Mouse (Mus musculus) right cerebral cortex, postnatal 10 days (tissue): Measurements from ENCODE around the gene Lyrm7.

Experiments used
- DNase-seq, 2 experiments: peaks; one replicate each; pipeline ENCODE4 v3.0.0; 2021; ENCODE audit warnings: low spot score in 2 of 2

The Lyrm7 gene

GRCm38 (mm10) chr11:54801791-54802558 lies 58.7 kb downstream of the Lyrm7 start:
- peak; percentile 41 to 58 for DNase-seq

DNA sequence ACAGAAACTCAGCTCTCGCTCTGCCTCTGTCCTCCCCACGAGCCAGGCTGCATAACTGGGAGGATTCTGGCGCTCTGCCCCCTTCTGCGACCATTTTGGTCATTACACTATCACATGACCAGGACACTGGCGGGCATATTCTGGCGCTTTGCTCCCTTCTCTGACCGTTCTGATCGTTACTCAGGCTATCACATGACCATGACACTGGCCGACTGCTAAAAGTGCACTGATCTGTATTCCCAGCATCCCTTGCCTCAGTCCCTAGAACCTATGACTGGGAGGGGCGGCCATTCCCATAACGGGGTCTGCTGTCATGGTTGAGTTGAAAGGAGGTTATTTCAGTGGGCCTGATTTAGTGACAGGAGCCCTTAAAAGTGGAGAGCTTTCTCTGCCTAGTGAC lies 64.2 kb downstream of the Lyrm7 start:
- DNase-seq, result peak in 1 of 2 experiments; percentile 31

DNA sequence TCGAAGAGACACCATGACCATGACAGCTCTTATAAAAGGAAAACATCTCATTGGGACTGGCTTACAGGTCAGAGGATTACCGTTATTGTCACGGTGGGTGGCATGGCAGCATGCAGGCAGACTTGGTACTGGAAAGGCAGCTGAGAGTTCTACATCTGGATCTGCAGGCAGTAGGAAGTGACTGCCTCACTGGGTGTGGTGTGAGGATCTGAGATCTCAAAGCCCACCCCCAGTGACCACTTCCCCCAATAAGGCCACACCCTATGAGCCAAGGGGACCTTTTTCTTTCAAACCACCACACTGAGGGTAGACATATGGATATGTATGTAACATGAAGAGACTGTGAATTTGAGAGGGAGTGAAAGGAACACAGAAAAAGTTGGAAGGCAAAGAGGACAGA lies 66.0 kb downstream of the Lyrm7 start:
- DNase-seq, result no peak

DNA sequence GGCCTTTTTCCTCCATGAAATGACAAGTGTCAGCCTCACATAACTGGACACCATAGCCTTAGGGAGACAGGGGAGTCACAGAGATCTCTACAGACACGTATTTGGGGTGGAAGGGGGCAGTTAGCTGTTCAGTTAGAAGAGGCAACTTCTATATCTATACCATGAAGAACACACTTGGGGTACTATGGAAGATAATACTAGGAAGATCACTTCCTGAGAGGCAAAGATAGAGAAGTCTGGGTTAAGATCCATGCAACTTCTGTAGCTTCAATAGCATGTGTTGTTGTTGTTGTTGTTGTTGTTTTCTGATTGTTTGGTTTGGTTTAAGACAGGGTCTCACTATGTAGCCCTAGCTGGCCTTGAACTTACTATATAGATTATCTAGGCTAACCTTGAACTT lies 67.5 kb downstream of the Lyrm7 start:
- DNase-seq, result no peak

DNA sequence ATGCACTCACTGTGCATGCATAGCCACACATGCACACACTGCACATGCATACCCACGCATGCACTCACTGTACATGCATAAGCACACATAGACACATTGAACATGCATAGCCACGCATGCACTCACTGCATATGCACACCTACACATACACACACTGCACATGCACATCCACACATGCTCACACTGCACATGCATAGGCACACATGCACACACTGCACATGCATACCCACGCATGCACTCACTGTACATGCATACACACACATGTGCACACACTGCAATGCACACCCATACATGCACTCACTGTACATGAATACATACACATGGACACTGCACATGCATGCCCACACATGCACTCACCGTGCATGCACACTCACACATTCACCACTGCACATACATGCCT lies 69.3 kb downstream of the Lyrm7 start:
- DNase-seq, result no peak

GRCm38 (mm10) chr11:54787488-54788474 lies 72.9 kb downstream of the Lyrm7 start, which contains the start of gene Cdc42se2:
Gene Cdc42se2, minus strand, starts transcription at chr11:54787675.
- peak; percentile 98 for DNase-seq

- peak; percentile 60 to 67 for DNase-seq
Measured at GRCm38 (mm10) chr11:54786858-54787487, 73.7 kb downstream of the Lyrm7 start.

DNA sequence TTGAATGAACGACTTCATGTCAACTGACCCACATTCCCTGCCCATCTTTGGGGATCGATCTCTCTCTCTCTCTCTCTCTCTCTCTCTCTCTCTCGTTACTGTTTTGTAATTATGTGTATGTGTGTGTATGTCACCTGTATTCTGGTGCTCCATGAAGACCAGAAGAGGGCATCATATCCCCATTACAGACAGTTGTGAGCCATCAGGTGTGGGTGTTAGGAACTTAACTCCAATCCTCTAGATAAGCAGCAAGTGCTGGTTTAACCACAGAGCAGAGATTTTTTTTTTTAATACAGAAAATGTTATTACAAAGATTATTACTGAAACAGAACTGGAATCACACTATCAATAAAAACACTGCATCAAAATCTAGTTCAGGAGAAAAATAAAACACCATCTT lies 75.2 kb downstream of the Lyrm7 start:
- DNase-seq, result no peak

GRCm38 (mm10) chr11:54784436-54784835 lies 76.3 kb downstream of the Lyrm7 start:
- DNase-seq, result no peak

GRCm38 (mm10) chr11:54782253-54782652 lies 78.5 kb downstream of the Lyrm7 start:
- DNase-seq, result no peak

GRCm38 (mm10) chr11:54779946-54780345 lies 80.8 kb downstream of the Lyrm7 start:
- DNase-seq, result no peak

GRCm38 (mm10) chr11:54778131-54778844 lies 82.4 kb downstream of the Lyrm7 start:
- DNase-seq, result no peak

- DNase-seq, result no peak
Measured at GRCm38 (mm10) chr11:54777387-54778130, 83.2 kb downstream of the Lyrm7 start.
